Mouse (Mus musculus): ENCODE measurements around the gene Strip1.
A peak's percentile ranks its signal among the peaks of the same experiment; 100 is the strongest.

The Strip1 gene

DNA sequence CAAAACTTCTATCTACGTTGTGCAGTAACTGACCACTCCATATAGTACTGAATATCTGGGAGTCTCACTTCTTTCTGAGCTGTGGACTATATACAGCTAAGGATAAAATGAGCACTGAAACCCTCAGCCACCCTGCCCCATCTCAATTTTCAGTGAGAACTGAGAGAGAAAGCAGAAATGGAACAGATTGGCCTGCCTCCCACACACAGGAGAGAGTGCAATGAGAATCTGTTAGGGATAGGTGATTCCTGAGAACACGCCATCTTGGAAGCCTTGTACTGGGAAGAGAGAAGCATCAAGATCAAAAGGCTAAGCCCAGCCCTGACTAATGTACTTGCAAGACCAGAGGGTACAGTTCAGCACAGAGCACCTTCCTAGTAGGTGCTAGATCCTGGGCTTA lies 2.9 kb downstream of the Strip1 start:
- DNase-seq (ENCODE audit: low read depth, low spot score) = no peak

GRCm38 (mm10) chr3:107627641-107628040 lies 3.9 kb downstream of the Strip1 start:
- DNase-seq (ENCODE audit: low read depth, low spot score) = no peak

- DNase-seq (ENCODE audit: low read depth, low spot score) = no peak
These were observed 4.7 kb downstream of the Strip1 start for GRCm38 (mm10) chr3:107626751-107627150.

DNA sequence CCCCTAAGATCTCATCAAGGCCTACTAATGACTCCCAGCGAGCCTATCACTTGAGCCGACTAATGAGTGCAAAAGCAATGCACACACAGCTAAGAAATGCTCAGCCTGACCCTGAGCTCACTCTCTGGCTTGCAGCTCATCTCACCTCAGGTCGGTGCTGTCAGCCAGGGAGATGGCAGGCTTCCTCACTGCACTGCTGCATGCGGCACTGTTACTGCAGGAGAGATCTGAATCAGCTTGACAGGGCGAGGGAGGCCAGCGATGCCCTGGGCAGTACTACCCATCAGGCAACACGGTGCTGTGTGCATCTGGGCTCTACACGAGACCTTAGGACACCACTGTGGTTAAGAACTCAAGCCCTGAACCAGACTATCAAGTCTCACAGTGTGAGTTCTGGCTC lies 6.0 kb downstream of the Strip1 start:
- DNase-seq (ENCODE audit: low read depth, low spot score) = no peak

DNA sequence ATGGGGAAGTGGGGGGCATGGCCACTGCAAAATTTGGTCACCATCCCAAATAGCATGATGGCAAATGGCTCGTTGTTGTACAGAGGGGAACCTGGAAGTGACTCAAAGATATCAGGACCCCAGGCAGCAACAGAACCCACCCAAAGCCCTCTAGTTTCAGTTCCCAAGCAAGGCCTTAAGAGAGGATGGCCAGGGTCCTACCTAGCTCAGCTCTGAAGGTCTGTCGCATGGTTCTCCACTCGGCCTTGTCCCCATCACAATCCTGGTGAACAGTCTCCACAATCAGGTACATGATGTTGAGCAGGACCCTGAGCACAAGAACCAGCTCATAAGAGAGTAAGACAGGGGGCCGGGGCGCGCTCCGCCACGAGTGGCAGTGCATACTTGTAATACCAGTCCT lies 7.1 kb downstream of the Strip1 start:
- no peak for DNase-seq (ENCODE audit: low read depth, low spot score)

DNA sequence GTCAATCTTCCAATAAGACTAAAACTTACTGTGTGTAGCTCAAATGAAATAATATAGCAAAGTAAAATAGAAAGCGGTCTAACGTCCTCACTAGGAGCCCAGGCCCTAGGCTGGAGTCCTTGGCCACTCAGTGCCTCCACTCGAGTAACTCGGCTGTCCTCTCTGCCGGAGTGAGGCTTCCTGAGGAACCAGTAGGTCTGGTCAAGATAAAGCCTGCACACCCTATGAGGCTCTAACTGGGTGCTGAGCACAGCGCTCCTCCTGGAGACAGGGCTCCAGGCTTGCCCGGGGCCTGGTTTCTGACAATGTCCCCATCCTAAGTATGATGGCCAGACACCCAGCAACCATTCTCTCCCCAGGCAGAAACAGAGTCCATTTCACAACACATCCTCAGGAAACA lies 9.0 kb downstream of the Strip1 start:
- DNase-seq (ENCODE audit: low read depth, low spot score) = no peak

DNA sequence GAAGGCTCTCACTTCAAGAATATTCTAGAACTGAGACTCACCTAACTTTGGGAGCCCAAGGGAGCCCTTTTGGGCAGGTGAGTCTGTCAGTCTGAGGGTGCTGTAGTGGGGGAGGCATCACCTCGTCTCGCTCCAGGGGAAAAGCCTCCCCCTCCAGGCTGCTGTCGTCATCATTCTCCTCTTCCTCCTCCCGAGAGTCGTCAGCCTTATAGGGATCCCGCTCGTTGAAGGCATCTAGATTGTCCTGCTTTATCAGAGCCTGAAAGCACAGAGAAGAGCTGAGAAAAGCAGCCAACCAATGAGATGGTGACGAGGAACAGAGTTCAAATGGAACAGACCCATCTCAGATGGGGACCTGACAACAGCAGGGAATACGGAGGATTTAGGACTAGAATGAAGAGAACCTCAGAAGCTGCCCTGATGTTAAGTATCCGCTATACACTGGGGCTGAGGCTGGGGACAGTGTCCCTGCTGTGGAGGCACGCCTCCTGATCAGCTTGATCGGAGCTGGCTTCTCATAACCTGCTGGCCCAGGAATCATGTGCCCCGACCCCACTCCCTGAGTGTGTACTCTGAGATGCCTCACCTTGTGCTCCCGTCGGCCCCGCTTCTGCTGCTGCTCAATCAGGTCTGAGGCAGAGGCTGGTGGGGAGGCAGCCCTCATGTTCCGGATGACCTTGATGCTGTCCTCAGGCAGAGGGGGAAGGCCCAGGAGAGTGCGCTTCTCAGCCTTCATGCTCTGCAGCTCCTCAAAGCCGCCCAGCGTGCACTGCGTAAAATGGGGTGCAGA lies 10.0 kb downstream of the Strip1 start:
- no peak for DNase-seq (ENCODE audit: low read depth, low spot score)

- DNase-seq (ENCODE audit: low read depth, low spot score) = no peak
These were observed 11.6 kb downstream of the Strip1 start for GRCm38 (mm10) chr3:107619911-107620310.

GRCm38 (mm10) chr3:107617800-107618199 lies 13.7 kb downstream of the Strip1 start:
- DNase-seq (ENCODE audit: low read depth, low spot score) = no peak

DNA sequence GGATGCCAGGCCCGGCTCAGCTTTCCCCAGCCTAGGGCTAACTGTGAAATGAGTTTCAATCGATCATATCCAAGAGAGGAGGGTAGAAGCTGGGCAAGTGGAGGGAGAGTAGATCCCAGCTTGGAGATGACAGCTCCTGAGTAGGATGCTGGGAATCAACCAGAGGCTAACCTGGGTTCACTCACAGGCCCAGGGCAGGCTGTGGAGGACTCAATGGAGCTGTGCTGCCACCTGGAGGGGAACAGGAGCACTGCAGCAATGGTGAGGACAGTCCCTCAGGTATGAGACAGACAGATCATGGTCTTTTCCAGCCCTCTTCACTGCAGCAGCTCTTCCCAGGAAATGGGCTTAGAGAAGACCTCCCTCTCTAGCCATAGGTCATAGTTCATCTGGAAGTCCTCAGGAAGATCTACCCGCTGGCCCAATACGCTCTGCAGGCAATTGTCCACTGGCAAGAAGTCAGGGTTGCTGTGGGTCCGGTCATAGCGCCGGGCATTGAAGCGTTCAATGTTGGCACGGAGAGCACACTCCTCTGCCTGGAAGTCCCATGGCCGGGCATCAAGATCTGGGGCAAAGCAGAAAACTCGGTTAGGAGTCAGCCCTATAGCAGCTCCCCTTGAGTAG lies 18.5 kb downstream of the Strip1 start:
- DNase-seq (ENCODE audit: low read depth, low spot score) = peak; percentile 16

GRCm38 (mm10) chr3:107611394-107611793 lies 20.1 kb downstream of the Strip1 start:
- DNase-seq (ENCODE audit: low read depth, low spot score) = no peak

DNA sequence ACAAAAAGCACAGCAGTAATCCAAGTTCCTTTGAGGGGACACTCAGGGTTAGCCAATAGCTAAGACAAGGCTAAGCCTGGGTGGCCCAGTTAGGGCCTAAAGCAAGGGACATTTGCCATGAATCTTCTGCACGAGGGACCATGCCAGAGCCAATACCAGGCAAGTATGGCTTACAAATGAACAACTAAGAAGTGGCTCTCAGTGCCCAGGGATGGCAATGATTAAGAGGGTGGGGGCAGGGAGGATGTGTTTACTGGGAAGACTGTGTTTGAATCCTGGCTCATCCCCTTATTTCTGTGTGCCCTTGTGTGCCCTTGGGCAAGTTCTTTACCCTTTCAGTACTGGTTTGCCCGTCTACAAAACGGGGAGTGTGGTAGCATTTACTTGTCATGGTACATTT lies 22.1 kb downstream of the Strip1 start:
- no peak for DNase-seq (ENCODE audit: low read depth, low spot score)

- DNase-seq (ENCODE audit: low read depth, low spot score) = no peak
These were observed 22.7 kb downstream of the Strip1 start for GRCm38 (mm10) chr3:107608808-107609207.

DNA sequence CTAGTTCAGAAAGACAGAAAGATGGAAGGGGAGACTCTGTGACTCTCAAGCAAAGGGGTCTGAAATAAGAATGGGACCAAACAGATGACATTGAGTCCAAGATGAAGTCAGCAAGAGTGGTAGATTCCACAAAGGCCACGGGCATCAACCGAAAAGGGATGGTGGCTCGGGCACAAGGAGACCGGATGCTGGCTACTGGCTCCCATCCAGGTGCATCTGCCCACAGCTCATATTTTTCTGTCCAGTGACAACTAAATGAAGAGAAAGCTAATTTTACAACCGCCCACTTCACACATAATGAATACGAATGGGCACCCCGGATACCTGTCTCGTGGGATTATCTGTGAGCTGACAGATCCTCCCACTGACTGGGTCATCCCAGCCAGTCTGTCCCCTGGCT lies 24.3 kb downstream of the Strip1 start:
- no peak for DNase-seq (ENCODE audit: low read depth, low spot score)

- peak; percentile 16 for DNase-seq (ENCODE audit: low read depth, low spot score)
These were observed 26.2 kb downstream of the Strip1 start for GRCm38 (mm10) chr3:107605304-107605703.

GRCm38 (mm10) chr3:107600127-107600526 lies 31.4 kb downstream of the Strip1 start:
- DNase-seq (ENCODE audit: low read depth, low spot score) = no peak

DNA sequence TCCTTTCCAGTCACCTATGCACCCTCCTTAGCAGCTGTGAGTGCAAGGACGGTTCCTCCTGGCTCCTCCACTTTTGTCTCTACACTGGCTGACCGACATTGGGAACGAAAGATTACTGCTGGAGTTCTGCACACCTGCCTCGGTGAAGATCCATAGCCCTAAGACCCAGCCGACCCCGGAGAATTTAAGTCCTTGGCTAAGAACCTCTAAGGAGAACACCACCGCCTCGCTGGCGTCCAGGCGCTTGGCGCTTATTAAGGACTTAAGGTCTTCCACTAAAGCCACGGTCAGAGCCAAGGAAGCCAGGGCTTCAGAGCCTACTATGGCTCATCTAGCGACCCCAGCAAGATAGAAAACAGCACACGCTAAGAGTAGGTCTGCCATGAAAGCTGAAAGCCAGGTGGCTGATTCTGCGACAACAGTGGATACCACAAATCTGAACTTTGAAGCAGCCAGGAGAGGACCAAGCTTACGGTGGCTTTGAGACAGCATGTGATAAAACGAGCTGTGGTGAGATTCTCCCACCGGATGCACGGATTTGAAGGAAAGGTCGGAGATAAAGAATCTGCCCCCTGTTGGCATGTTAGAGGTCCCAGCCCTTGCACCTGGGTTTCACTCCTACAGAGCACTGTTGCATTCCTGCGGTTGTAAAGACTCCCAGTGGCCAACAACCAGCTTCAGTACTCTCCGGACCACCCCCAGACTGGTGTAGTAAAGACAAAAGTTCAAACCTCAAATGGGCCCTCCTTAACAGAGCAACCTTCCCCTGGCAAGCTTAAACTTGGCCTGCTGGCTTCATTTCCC lies 33.7 kb downstream of the Strip1 start:
- DNase-seq (ENCODE audit: low read depth, low spot score) = no peak

DNA sequence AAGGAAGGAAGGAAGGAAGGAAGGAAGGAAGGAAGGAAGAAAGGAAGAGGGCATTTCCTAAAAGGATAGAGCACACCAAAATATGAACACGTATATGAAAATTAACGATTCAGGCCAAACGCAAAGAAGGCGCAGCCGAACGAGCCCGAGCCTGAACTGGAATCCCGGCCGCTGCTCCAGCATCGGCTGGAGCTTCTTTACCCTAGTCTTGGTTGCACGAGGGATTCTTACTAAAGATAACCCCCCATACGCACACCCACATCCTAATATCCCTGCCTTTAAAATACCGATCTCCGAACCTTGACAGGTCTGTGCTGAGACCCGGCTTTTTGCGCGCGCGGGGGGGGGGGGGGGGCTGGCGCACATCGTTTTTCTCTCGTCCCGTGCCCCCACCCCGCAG lies 34.4 kb downstream of the Strip1 start:
- no peak for DNase-seq (ENCODE audit: low read depth, low spot score)

DNA sequence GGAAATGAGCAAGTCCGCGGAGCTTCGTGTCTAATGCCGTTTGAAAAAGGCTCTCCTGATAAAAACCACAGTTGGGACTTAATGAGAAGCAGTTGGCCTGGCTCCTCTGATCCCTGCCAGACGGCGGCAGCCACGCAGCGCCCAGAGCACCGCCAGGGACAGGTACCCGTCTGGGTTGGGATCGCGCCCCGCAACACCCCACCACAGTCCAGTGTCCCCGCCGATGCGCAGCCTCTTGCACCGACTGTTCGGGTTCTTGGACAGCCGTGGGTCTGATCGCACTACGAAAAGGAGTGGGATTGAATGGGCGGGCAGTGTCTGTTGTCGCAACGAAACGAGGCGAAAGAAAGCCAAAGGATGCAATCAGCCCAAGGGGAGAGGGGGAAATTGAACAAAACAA lies 34.9 kb downstream of the Strip1 start:
- no peak for DNase-seq (ENCODE audit: low read depth, low spot score)

DNA sequence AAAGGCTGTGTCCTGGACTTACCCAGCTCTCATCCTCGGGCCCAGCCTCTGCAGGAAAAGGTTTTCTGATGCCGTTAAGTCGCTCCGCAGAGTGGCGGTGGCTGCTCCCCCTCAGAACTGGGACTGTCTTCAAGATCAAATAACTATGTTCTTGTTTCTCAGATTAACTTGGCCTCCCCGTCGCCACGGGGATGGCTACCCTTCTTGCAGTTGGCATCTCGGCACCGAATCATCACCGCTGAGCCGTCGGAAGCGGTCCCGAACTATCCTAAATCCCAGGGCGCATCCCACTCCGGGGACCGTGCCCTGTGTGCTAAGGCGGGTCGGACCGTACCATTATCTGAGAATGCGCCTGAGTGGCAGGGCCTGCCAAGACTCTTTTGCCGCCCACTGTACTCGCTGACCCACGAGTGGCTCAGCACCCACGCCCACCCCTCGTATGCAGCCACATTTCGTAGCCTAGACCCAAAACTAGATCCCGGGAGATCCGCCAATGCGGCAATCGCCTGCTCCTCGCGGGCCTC lies 35.5 kb downstream of the Strip1 start:
- DNase-seq (ENCODE audit: low read depth, low spot score) = no peak

- DNase-seq (ENCODE audit: low read depth, low spot score) = no peak
These were observed 36.1 kb downstream of the Strip1 start for GRCm38 (mm10) chr3:107595264-107595937.
